In genomic region chr9:109052490-109053260, GRCm38 (mm10) we compare ENCODE assay signal across 14 mouse cellular contexts. TPM values are rescaled to one million over a fixed set of nuclear protein-coding genes. Genes with fewer than 3 reads are reported as not detected.
DNase-seq lines count a peak whose midpoint lies in the region; TF ChIP-seq lines count a peak whose summit lies in the region.
"Had no signal": no experiment of that assay in that cellular context is flagged by ENCODE, and none has a peak within 500 bp of the region (broad histone marks: within the 10 kb centered on the region; RNA-seq: fewer than 3 reads in every experiment).

No protein-coding gene starts in this region.

- H3K4me1 ChIP-seq in lung, adult 2 months (ENCODE audit: control insufficient read depth, insufficient read depth, low read length), result peaks cover 4% of the 10 kb centered on the region

- peak overlapping the region; percentile 45 for H3K4me3 ChIP-seq in lung, adult 2 months (replicated peaks; ENCODE audit: extremely low read depth, low read depth, low read length)
- H3K4me3 ChIP-seq: forebrain, embryonic 10.5 days; kidney, embryonic 15.5 days; midbrain, embryonic 13.5 days had no signal

- 0 out of 2 replicates have a peak, but pooled peaks have one; percentile 21 for TF ChIP-seq POLR2A in lung, adult 2 months (IDR thresholded peaks at IDR 0.05; ENCODE audit: borderline replicate concordance, extremely low read depth, low read depth, low read length)

- whole genome bisulfite sequencing in lung, adult 2 months, result 81% methylated on average over 9 of the region's 9 CpGs

- DNase-seq in lung, adult 2 months, result no peak
- no peak for DNase-seq in lung, postnatal 4 days
- peak; percentile 86 for DNase-seq in CD4-positive helper T cell, adult 2 months (ENCODE audit: low read depth, low spot score)
- DNase-seq in T-cell, adult 2 months (ENCODE audit: low spot score), result peak; percentile 80
- DNase-seq in natural killer cell, adult 2 months (ENCODE audit: low spot score in 2 of 2), result peak; percentile 75 to 86
- no peak for DNase-seq in gastrocnemius, postnatal 36 days
- no peak for DNase-seq in retina, embryonic 14.5 days (ENCODE audit: low spot score)
- DNase-seq: adrenal gland, adult 2 months; cerebellum, postnatal 10 days; heart, adult 18-20 months; liver had no signal

- no peak for TF ChIP-seq CTCF in lung, adult 2 months (IDR thresholded peaks at IDR 0.05; ENCODE audit: insufficient read depth, low read length)

- intact Hi-C loops in gastrocnemius, postnatal 36 days (cut with DNase I), result no loop called here

RNA-seq across cellular contexts. Expression of gene Trex1, which starts 6.9 kb away (rescaled TPM):
- polyA plus RNA-seq in lung, adult 2 months (2012; rRNA removed), result 83.7 and 86.9 TPM in 2 replicates
- total RNA-seq in gastrocnemius, postnatal 36 days (2021), result 10 to 100 TPM; 11.6 to 11.8 TPM

RNA-seq across cellular contexts. Expression of gene Shisa5, which starts 14.3 kb away (rescaled TPM):
- 918 and 1,083 TPM in 2 replicates for polyA plus RNA-seq in lung, adult 2 months (2012; rRNA removed)
- 10 to 100 TPM; 11.9 to 13.4 TPM for total RNA-seq in gastrocnemius, postnatal 36 days (2021)

RNA-seq across cellular contexts. Expression of gene Atrip, which starts 21.2 kb away (rescaled TPM):
- 18.8 and 21.9 TPM in 2 replicates for polyA plus RNA-seq in lung, adult 2 months (2012; rRNA removed)
- 1 to 10 TPM; 7.8 to 8.3 TPM for total RNA-seq in gastrocnemius, postnatal 36 days (2021)

RNA-seq across cellular contexts. Expression of gene Ccdc51, which starts 29.6 kb away (rescaled TPM):
- 3.5 and 3.7 TPM in 2 replicates for polyA plus RNA-seq in lung, adult 2 months (2012; rRNA removed)
- total RNA-seq in gastrocnemius, postnatal 36 days (2021), result 1 to 10 TPM; 5.9 to 6.6 TPM

RNA-seq across cellular contexts. Expression of gene Tma7, which starts 29.7 kb away (rescaled TPM):
- 13.4 and 19.0 TPM in 2 replicates for polyA plus RNA-seq in lung, adult 2 months (2012; rRNA removed)
- 100 to 1,000 TPM; 245 to 268 TPM for total RNA-seq in gastrocnemius, postnatal 36 days (2021)

Comparison
In these comparisons a context has a peak if more than half of its experiments do, and no peak if none do; other contexts are left out.
1. DNase-seq: peak in CD4-positive helper T cell, adult 2 months (single experiment), T-cell, adult 2 months (single experiment) and natural killer cell, adult 2 months (2 of 2); none in lung, adult 2 months (single experiment), lung, postnatal 4 days (0 of 2), gastrocnemius, postnatal 36 days (0 of 2) and retina, embryonic 14.5 days (single experiment).